Mouse (Mus musculus): ENCODE measurements around the gene Grpr. TPM values are rescaled to one million over a fixed set of nuclear protein-coding genes. Genes with fewer than 3 reads are reported as not detected.

Gene Grpr
- polyA plus RNA-seq (2015; fragmentation: Nextera tagmentation; extraction: Ambion mirVana): 0.11 TPM in 1 of 2 replicates, not detected in the other

GRCm38 (mm10) chrX:163549666-163550065, at the start of gene Grpr:
Gene Grpr (minus strand): TSS chrX:163549677.
- no peaks in the 10 kb centered on the region for H3K9me3 ChIP-seq
- WGBS: 13% methylated on average over 7 of the region's 7 CpGs
- H3K27ac ChIP-seq (replicated peaks): no peak within 1 kb of the TSS
- no peak within 1 kb of the TSS for H3K4me3 ChIP-seq
- no peaks in the 10 kb centered on the region for H3K36me3 ChIP-seq
- H3K4me1 ChIP-seq: no peaks in the 10 kb centered on the region
- H3K9ac ChIP-seq: no peak within 1 kb of the TSS
- peaks cover 16% of the 10 kb centered on the region; the same call in 1 of the 2 replicates for H3K27me3 ChIP-seq (replicated peaks)
- no peak within 1 kb of the TSS for H3K4me2 ChIP-seq
- no peak for ATAC-seq (ENCODE audit: extremely low read depth, insufficient number of reproducible peaks, low FRiP score, low TSS enrichment)

DNA sequence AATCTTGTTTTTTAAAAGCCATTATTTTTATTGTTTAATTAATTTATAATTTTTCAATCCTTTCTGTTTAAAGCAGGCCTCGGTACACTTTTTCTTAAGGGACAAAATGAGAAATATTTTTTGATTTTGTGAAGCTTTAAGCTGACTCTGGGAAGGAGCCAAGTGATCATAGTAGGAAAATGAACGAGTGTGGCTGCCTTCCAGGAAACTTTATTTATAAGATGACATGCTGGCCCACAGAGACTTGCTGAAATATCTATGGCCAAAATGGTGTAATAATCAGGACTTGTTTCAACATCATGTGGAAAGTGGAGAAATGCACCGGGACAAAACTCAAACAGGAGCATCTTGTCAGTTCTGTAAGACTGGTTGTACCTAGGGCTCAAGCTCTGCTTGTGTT, 11.0 kb upstream of the Grpr start:
- ATAC-seq (ENCODE audit: extremely low read depth, insufficient number of reproducible peaks, low FRiP score, low TSS enrichment): no peak
- WGBS: 54% methylated on average over 3 of the region's 3 CpGs

GRCm38 (mm10) chrX:163547042-163547441, 2.4 kb downstream of the Grpr start:
- Histone ChIP-seq H3K4me3 (no peak overlapping the region), H3K9me3 (no peaks in the 10 kb centered on the region), H3K27me3 (replicated peaks) (peaks cover 16% of the 10 kb centered on the region; the same call in 1 of the 2 replicates), H3K4me1 (no peaks in the 10 kb centered on the region), H3K4me2 (no peak overlapping the region), H3K36me3 (no peaks in the 10 kb centered on the region), H3K9ac (no peak overlapping the region), H3K27ac (replicated peaks) (no peak overlapping the region)
- ATAC-seq (ENCODE audit: extremely low read depth, insufficient number of reproducible peaks, low FRiP score, low TSS enrichment): no peak
- WGBS: 67% methylated on average over 5 of the region's 5 CpGs

More for the DNA sequence above, 11.0 kb upstream of the Grpr start:
- Histone ChIP-seq H3K4me3 (no peak overlapping the region), H3K9me3 (no peaks in the 10 kb centered on the region), H3K36me3 (no peaks in the 10 kb centered on the region), H3K4me2 (no peak overlapping the region), H3K27me3 (replicated peaks) (no peaks in the 10 kb centered on the region), H3K4me1 (no peaks in the 10 kb centered on the region), H3K9ac (no peak overlapping the region), H3K27ac (replicated peaks) (no peak overlapping the region)

GRCm38 (mm10) chrX:163532836-163533235, 16.6 kb downstream of the Grpr start:
- H3K4me3 ChIP-seq: no peak overlapping the region
- ATAC-seq (ENCODE audit: extremely low read depth, insufficient number of reproducible peaks, low FRiP score, low TSS enrichment): no peak
- 52% methylated on average over 2 of the region's 2 CpGs for WGBS

GRCm38 (mm10) chrX:163518963-163519541, 30.4 kb downstream of the Grpr start:
- no peak overlapping the region for H3K4me3 ChIP-seq
- H3K27me3 ChIP-seq (replicated peaks): no peaks in the 10 kb centered on the region
- H3K9me3 ChIP-seq: no peaks in the 10 kb centered on the region
- no peak for ATAC-seq (ENCODE audit: extremely low read depth, insufficient number of reproducible peaks, low FRiP score, low TSS enrichment)
- H3K4me1 ChIP-seq: no peaks in the 10 kb centered on the region
- H3K9ac ChIP-seq: no peak overlapping the region
- no peak overlapping the region for H3K4me2 ChIP-seq
- no peaks in the 10 kb centered on the region for H3K36me3 ChIP-seq
- no peak overlapping the region for H3K27ac ChIP-seq (replicated peaks)
- WGBS: 58% methylated on average over 4 of the region's 4 CpGs

More at GRCm38 (mm10) chrX:163532836-163533235, 16.6 kb downstream of the Grpr start:
- Histone ChIP-seq H3K9ac (no peak overlapping the region), H3K4me2 (no peak overlapping the region), H3K4me1 (no peaks in the 10 kb centered on the region), H3K9me3 (no peaks in the 10 kb centered on the region), H3K27ac (replicated peaks) (no peak overlapping the region), H3K27me3 (replicated peaks) (peaks cover 3% of the 10 kb centered on the region; the same call in 1 of the 2 replicates), H3K36me3 (no peaks in the 10 kb centered on the region)

DNA sequence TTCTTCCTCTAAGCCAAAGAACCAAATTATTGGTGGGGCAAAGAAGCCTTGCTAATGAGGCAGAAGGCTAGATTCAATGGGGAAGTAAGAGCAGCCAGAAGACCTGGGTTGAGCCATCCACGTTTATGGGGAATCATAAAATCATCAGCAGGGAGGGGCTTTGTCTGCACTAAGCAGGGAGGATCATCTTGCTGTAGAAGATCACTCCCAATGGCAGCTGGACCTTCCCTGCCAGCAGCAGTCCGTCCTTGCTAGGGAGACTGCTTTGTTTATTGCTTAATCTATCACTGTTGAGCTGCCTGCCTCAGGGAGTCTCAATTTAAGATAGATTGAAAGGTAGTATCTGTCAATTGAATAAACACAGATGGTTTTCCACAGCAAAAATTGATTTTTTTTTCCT, 37.7 kb downstream of the Grpr start:
- no peaks in the 10 kb centered on the region for H3K27me3 ChIP-seq (replicated peaks)
- 40% methylated on average over 2 of the region's 2 CpGs for WGBS
- no peak overlapping the region for H3K27ac ChIP-seq (replicated peaks)
- no peaks in the 10 kb centered on the region for H3K36me3 ChIP-seq
- ATAC-seq (ENCODE audit: extremely low read depth, insufficient number of reproducible peaks, low FRiP score, low TSS enrichment): no peak
- no peak overlapping the region for H3K9ac ChIP-seq
- H3K9me3 ChIP-seq: no peaks in the 10 kb centered on the region
- no peaks in the 10 kb centered on the region for H3K4me1 ChIP-seq
- H3K4me3 ChIP-seq: no peak overlapping the region
- no peak overlapping the region for H3K4me2 ChIP-seq

DNA sequence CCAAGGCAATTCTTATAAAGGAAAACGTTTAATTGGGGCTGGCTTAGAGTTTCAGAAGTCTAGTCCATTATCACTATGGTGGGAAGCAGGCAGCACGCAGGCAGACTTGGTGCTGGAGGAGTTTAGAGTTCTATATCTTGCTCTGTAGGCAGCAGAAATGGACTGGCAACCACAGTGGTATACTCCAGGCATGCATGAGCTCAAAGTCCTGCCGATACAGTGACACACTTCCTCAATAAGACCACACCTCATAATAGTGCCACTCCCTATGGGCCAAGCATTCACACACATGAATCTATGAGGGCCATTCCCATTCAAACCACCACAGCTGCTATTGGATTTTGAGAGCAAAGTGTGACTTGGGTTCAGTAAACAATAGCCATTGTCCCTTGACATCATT, 47.4 kb downstream of the Grpr start:
- no peaks in the 10 kb centered on the region for H3K4me1 ChIP-seq
- 55% methylated on average over 3 of the region's 3 CpGs for WGBS
- no peak overlapping the region for H3K9ac ChIP-seq
- H3K36me3 ChIP-seq: no peaks in the 10 kb centered on the region
- H3K4me2 ChIP-seq: no peak overlapping the region
- H3K27ac ChIP-seq (replicated peaks): no peak overlapping the region
- no peaks in the 10 kb centered on the region for H3K27me3 ChIP-seq (replicated peaks)
- no peak overlapping the region for H3K4me3 ChIP-seq
- no peak for ATAC-seq (ENCODE audit: extremely low read depth, insufficient number of reproducible peaks, low FRiP score, low TSS enrichment)
- H3K9me3 ChIP-seq: no peaks in the 10 kb centered on the region

Other genes starting within 250 kb of the Grpr start
- gene Rnf138rt1, start 211.7 kb upstream of the Grpr start, polyA plus RNA-seq (2015; fragmentation: Nextera tagmentation; extraction: Ambion mirVana): not detected in 2 replicates

Data from heart, embryonic 13.5 days (tissue).